Mouse (Mus musculus) liver, adult 2 months (tissue): ENCODE results near the gene Dnaaf3. TPM values are rescaled to one million over a fixed set of nuclear protein-coding genes. Genes with fewer than 3 reads are reported as not detected.
"Not testable (repeated sequence)": the region's sequence is repeated elsewhere in the genome, so short reads cannot be mapped to it uniquely, and the experiment has no call there.

Experiments
- DNase-seq: peaks from one replicate; pipeline ENCODE4 v3.0.0-alpha.2; 2011; ENCODE audit warnings: low read depth, low spot score; ENCODE audit errors: extremely low read depth
- H3K27ac ChIP-seq: fragments of 200-500 bp; replicated peaks from 2 replicates; pipeline ENCODE4 v1.5.1; 2012; ENCODE audit warnings: low read depth, mild to moderate bottlenecking, control low read depth, inconsistent platforms, low read length; ENCODE audit not compliant: insufficient read depth
- H3K27me3 ChIP-seq: fragments of 200-500 bp; 2 replicates; pipeline ENCODE4 v1.6.1; 2012; ENCODE audit warnings: mild to moderate bottlenecking, moderate library complexity, low read length, inconsistent platforms; ENCODE audit not compliant: control insufficient read depth, insufficient read depth
- H3K36me3 ChIP-seq: fragments of 200-500 bp; 2 replicates; pipeline ENCODE4 v1.6.1; 2012; ENCODE audit warnings: low read length, inconsistent platforms; ENCODE audit not compliant: control insufficient read depth, insufficient read depth
- H3K4me1 ChIP-seq: fragments of 200-500 bp; 2 replicates; pipeline ENCODE4 v1.6.1; 2011; ENCODE audit warnings: low read length; ENCODE audit not compliant: control insufficient read depth, insufficient read depth
- H3K4me3 ChIP-seq: fragments of 200-500 bp; 2 replicates; pipeline ENCODE4 v1.5.1; 2011; ENCODE audit warnings: low read depth, mild to moderate bottlenecking, control low read depth, low read length, moderate library complexity; ENCODE audit not compliant: insufficient read depth
- H3K79me2 ChIP-seq: fragments of 200-500 bp; 2 replicates; pipeline ENCODE4 v1.6.1; 2012; ENCODE audit warnings: inconsistent platforms, mild to moderate bottlenecking, low read length, moderate library complexity; ENCODE audit not compliant: control insufficient read depth, insufficient read depth
- H3K9ac ChIP-seq: fragments of 200-500 bp; 2 replicates; pipeline ENCODE4 v1.6.1; 2012; ENCODE audit warnings: low read depth, mild to moderate bottlenecking, control low read depth, inconsistent platforms, low read length
- CTCF ChIP-seq: fragments of 200-500 bp; IDR thresholded peaks from 2 replicates; pipeline ENCODE4 v1.5.1; 2011; ENCODE audit warnings: low read depth, low read length, control low read depth
- POLR2A ChIP-seq: fragments of 200-500 bp; IDR thresholded peaks from 2 replicates; pipeline ENCODE4 v1.6.1; 2011; ENCODE audit warnings: low read length, control low read depth; ENCODE audit not compliant: insufficient read depth; ENCODE audit errors: extremely low read depth
- WGBS: fragments of 180-500 bp; shearing (Covaris S2); methylation state at CpG from one replicate; pipeline ENCODE4 v1.1.7; 2018; 5-methylcytosine and 5-hydroxymethylcytosine counted together
- polyA plus RNA-seq: library from polyadenylated mRNA; depleted of rRNA; stranded (reverse); fragments of >200 nt; gene quantifications from 2 replicates; pipeline ENCODE4 v1.2.3, GENCODE M21; 2012
- total RNA-seq: library from RNA; depleted of rRNA; stranded (reverse); fragments of >200 nt; gene quantifications from 2 replicates; pipeline ENCODE4 v1.2.3, GENCODE M21; 2014

Gene Dnaaf3
- total and polyA plus RNA-seq, 2 experiments, result 0.09 to 0.44 TPM

- peak; percentile 35 for DNase-seq
- peak; percentile 82 for TF ChIP-seq CTCF
Observed at GRCm38 (mm10) chr7:4524212-4524922, 7.9 kb downstream of the Dnaaf3 start, which contains the start of gene Tnni3. Gene Tnni3 (minus strand): TSS chr7:4524229.

GRCm38 (mm10) chr7:4523205-4524130, 8.8 kb downstream of the Dnaaf3 start:
- Histone ChIP-seq H3K79me2 (no peaks in the 10 kb centered on the region), H3K4me3 (no peak overlapping the region), H3K27me3 (peaks cover 7% of the 10 kb centered on the region; the same call in 1 of the 2 replicates), H3K36me3 (no peaks in the 10 kb centered on the region), H3K4me1 (peaks cover 2% of the 10 kb centered on the region; the same call in 1 of the 2 replicates), H3K27ac (no peak overlapping the region), H3K9ac (no peak overlapping the region)
- 88% methylated on average over 33 of the region's 33 CpGs for WGBS
- TF ChIP-seq CTCF (no peak), POLR2A (no peak)
- DNase-seq, result no peak

More at GRCm38 (mm10) chr7:4524212-4524922, 7.9 kb downstream of the Dnaaf3 start, which contains the start of gene Tnni3:
- WGBS, result 62% methylated on average over 15 of the region's 15 CpGs
- H3K4me1 ChIP-seq, H3K4me3 ChIP-seq, H3K27ac ChIP-seq, H3K79me2 ChIP-seq, H3K27me3 ChIP-seq, H3K36me3 ChIP-seq, H3K9ac ChIP-seq: not testable (repeated sequence)

- DNase-seq, result no peak
- Histone ChIP-seq H3K9ac (no peak overlapping the region), H3K4me3 (no peak overlapping the region), H3K36me3 (no peaks in the 10 kb centered on the region), H3K4me1 (peaks cover 2% of the 10 kb centered on the region; the same call in 1 of the 2 replicates), H3K27me3 (peaks cover 7% of the 10 kb centered on the region; the same call in 1 of the 2 replicates), H3K79me2 (no peaks in the 10 kb centered on the region), H3K27ac (no peak overlapping the region)
- TF ChIP-seq CTCF, result no peak
- TF ChIP-seq POLR2A, result no peak
- WGBS, result 57% methylated on average over 6 of the region's 6 CpGs
Observed at GRCm38 (mm10) chr7:4522292-4522691, 10.0 kb downstream of the Dnaaf3 start.

GRCm38 (mm10) chr7:4521231-4522003, 10.8 kb downstream of the Dnaaf3 start:
- no peak overlapping the region for H3K9ac ChIP-seq
- no peaks in the 10 kb centered on the region for H3K4me1 ChIP-seq
- no peaks in the 10 kb centered on the region for H3K79me2 ChIP-seq
- TF ChIP-seq POLR2A, result no peak
- TF ChIP-seq CTCF, result no peak
- H3K27me3 ChIP-seq, result peaks cover 7% of the 10 kb centered on the region; the same call in 1 of the 2 replicates
- WGBS, result 41% methylated on average over 32 of the region's 32 CpGs
- no peaks in the 10 kb centered on the region for H3K36me3 ChIP-seq
- no peak for DNase-seq
- no peak overlapping the region for H3K4me3 ChIP-seq
- H3K27ac ChIP-seq, result no peak overlapping the region

- no peaks in the 10 kb centered on the region for H3K79me2 ChIP-seq
- no peak for DNase-seq
- TF ChIP-seq CTCF (no peak), POLR2A (no peak)
- no peak overlapping the region for H3K4me3 ChIP-seq
- no peak overlapping the region for H3K9ac ChIP-seq
- no peak overlapping the region for H3K27ac ChIP-seq
- H3K27me3 ChIP-seq, result peaks cover 7% of the 10 kb centered on the region; the same call in 1 of the 2 replicates
- H3K36me3 ChIP-seq, result no peaks in the 10 kb centered on the region
- no peaks in the 10 kb centered on the region for H3K4me1 ChIP-seq
- 50% methylated on average over 1 of the region's 1 CpGs for WGBS
Observed at GRCm38 (mm10) chr7:4518487-4518886, 13.8 kb downstream of the Dnaaf3 start.
